Mouse (Mus musculus) small intestine, adult 2 months (tissue): ENCODE data around the gene Sgms1.

Experiments
- CTCF ChIP-seq: fragments of 200-500 bp; IDR thresholded peaks from 2 replicates; pipeline ENCODE4 v1.5.1; 2012; ENCODE audit warnings: low read depth, mild to moderate bottlenecking, control low read depth, inconsistent platforms, low read length, moderate library complexity, mixed read lengths; ENCODE audit not compliant: insufficient replicate concordance, insufficient read length; ENCODE audit errors: extremely low read depth
- POLR2A ChIP-seq: fragments of 200-500 bp; IDR thresholded peaks from 2 replicates; pipeline ENCODE4 v1.6.1; 2012; ENCODE audit warnings: low read depth, mild to moderate bottlenecking, control low read depth, inconsistent platforms, low read length, moderate library complexity

DNA sequence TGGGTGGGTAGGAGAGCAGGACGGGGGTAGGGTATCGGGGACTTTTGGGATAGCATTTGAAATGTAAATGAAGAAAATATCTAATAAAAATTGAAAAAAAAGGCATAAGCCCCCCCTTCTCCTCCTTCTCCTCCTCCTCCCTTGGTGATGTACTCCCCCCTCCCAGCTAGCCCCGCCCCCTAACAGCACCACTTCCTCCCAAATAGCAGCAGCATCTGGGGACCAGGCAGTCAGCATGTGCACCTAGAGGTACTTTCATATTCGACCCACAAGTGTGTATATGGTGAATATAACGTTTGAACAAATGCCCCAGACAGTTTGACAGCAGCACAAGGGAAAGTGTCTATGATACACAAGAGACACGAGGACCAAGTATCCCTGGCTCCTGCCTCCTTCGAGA, 17.2 kb upstream of the Sgms1 start:
- TF ChIP-seq POLR2A (no peak), CTCF (no peak)
